Mouse (Mus musculus) mature B cell (primary cell): ENCODE measurements around the gene Runx3.

Experiments used
- in situ Hi-C: fragments of 300-500 bp; cut with MboI; formaldehyde crosslinking; loops from 2 replicates; pipeline ENCODE4 v1.14.3; 2019

Gene Runx3

GRCm38 (mm10) chr4:135114301-135114700 lies 6.2 kb upstream of the Runx3 start:
- in situ Hi-C loops = no loop called here

- in situ Hi-C loops = no loop called here
Observed at GRCm38 (mm10) chr4:135115426-135116170, 4.9 kb upstream of the Runx3 start.

- in situ Hi-C loops = no loop called here
Observed at GRCm38 (mm10) chr4:135116391-135116790, 4.1 kb upstream of the Runx3 start.

- in situ Hi-C loops = no loop called here
Observed at GRCm38 (mm10) chr4:135117846-135118245, 2.6 kb upstream of the Runx3 start.

- in situ Hi-C loops = no loop called here
Observed at GRCm38 (mm10) chr4:135118855-135119474, 1.5 kb upstream of the Runx3 start.

GRCm38 (mm10) chr4:135123721-135124120 lies 3.3 kb downstream of the Runx3 start:
- in situ Hi-C loops = no loop called here

GRCm38 (mm10) chr4:135124732-135125131 lies 4.3 kb downstream of the Runx3 start:
- in situ Hi-C loops = no loop called here

- in situ Hi-C loops = no loop called here
Observed at GRCm38 (mm10) chr4:135125152-135125551, 4.7 kb downstream of the Runx3 start.

GRCm38 (mm10) chr4:135126385-135126784 lies 5.9 kb downstream of the Runx3 start:
- in situ Hi-C loops = no loop called here

- in situ Hi-C loops = no loop called here
Observed at GRCm38 (mm10) chr4:135128841-135129520, 8.5 kb downstream of the Runx3 start.

GRCm38 (mm10) chr4:135130156-135130555 lies 9.7 kb downstream of the Runx3 start:
- in situ Hi-C loops = no loop called here

GRCm38 (mm10) chr4:135131145-135131544 lies 10.7 kb downstream of the Runx3 start:
- in situ Hi-C loops = no loop called here

GRCm38 (mm10) chr4:135132797-135133196 lies 12.3 kb downstream of the Runx3 start:
- in situ Hi-C loops = no loop called here

- in situ Hi-C loops = no loop called here
Observed at GRCm38 (mm10) chr4:135133711-135134110, 13.3 kb downstream of the Runx3 start.

- in situ Hi-C loops = no loop called here
Observed at GRCm38 (mm10) chr4:135135331-135135730, 14.9 kb downstream of the Runx3 start.

- in situ Hi-C loops = no loop called here
Observed at GRCm38 (mm10) chr4:135136202-135136601, 15.8 kb downstream of the Runx3 start.

- in situ Hi-C loops = no loop called here
Observed at GRCm38 (mm10) chr4:135136612-135137011, 16.2 kb downstream of the Runx3 start.

GRCm38 (mm10) chr4:135140647-135141515 lies 20.4 kb downstream of the Runx3 start:
- in situ Hi-C loops = no loop called here

GRCm38 (mm10) chr4:135141720-135142119 lies 21.3 kb downstream of the Runx3 start:
- in situ Hi-C loops = no loop called here

- in situ Hi-C loops = no loop called here
Observed at GRCm38 (mm10) chr4:135146734-135147133, 26.3 kb downstream of the Runx3 start.

- in situ Hi-C loops = no loop called here
Observed at GRCm38 (mm10) chr4:135148660-135149059, 28.2 kb downstream of the Runx3 start.
